Mouse (Mus musculus): ENCODE data around the gene Tdrd7. TPM values are rescaled to one million over a fixed set of nuclear protein-coding genes. Genes with fewer than 3 reads are reported as not detected.

Gene Tdrd7
- polyA plus RNA-seq, 1 experiment from 2014 or later, result 10.9 TPM

Other genes with a start within 250 kb of the Tdrd7 start
- gene Aldh1b1, start 166.3 kb upstream of the Tdrd7 start, polyA plus RNA-seq (2014; fragmentation: Nextera tagmentation; extraction: Ambion mirVana), result 3.1 TPM in 2 replicates
- 55.9 and 57.5 TPM in 2 replicates for gene Igfbpl1, start 138.4 kb upstream of the Tdrd7 start, polyA plus RNA-seq (2014; fragmentation: Nextera tagmentation; extraction: Ambion mirVana)
- gene Stra6l, start 116.7 kb upstream of the Tdrd7 start, polyA plus RNA-seq (2014; fragmentation: Nextera tagmentation; extraction: Ambion mirVana), result 0.11 and 0.59 TPM in 2 replicates
- gene Ccdc180, start 75.0 kb upstream of the Tdrd7 start, polyA plus RNA-seq (2014; fragmentation: Nextera tagmentation; extraction: Ambion mirVana), result 0.08 TPM in 1 of 2 replicates, not detected in the other
- 2.7 and 3.4 TPM in 2 replicates for gene Tmod1, start 73.6 kb downstream of the Tdrd7 start, polyA plus RNA-seq (2014; fragmentation: Nextera tagmentation; extraction: Ambion mirVana)
- 143 and 161 TPM in 2 replicates for gene Ncbp1, start 173.3 kb downstream of the Tdrd7 start, polyA plus RNA-seq (2014; fragmentation: Nextera tagmentation; extraction: Ambion mirVana)
- 36.1 and 36.7 TPM in 2 replicates for gene Tstd2, start 173.4 kb downstream of the Tdrd7 start, polyA plus RNA-seq (2014; fragmentation: Nextera tagmentation; extraction: Ambion mirVana)
- gene Xpa, start 231.0 kb downstream of the Tdrd7 start, polyA plus RNA-seq (2014; fragmentation: Nextera tagmentation; extraction: Ambion mirVana), result 26.1 and 26.9 TPM in 2 replicates

Data from midbrain, embryonic 11.5 days (tissue).